Mouse (Mus musculus) liver, adult 2 months (tissue): ENCODE results near the gene Rabac1.

Source experiments
- CTCF ChIP-seq: fragments of 200-500 bp; IDR thresholded peaks from 2 replicates; pipeline ENCODE4 v1.5.1; 2011; ENCODE audit warnings: low read depth, low read length, control low read depth
- POLR2A ChIP-seq: fragments of 200-500 bp; IDR thresholded peaks from 2 replicates; pipeline ENCODE4 v1.6.1; 2011; ENCODE audit warnings: low read length, control low read depth; ENCODE audit not compliant: insufficient read depth; ENCODE audit errors: extremely low read depth

- no peak for TF ChIP-seq CTCF
- no peak for TF ChIP-seq POLR2A
These were observed 28.1 kb downstream of the Rabac1 start, which contains the start of gene Gm4881 for GRCm38 (mm10) chr7:24944257-24944950.
